Mouse (Mus musculus) CH12.LX (cell line): ENCODE data around the gene Sp100.

Source experiments
- CTCF ChIP-seq, 2 experiments: IDR thresholded peaks in 1 of 2; conservative IDR thresholded peaks in 1 of 2; 2 replicates each; pipeline ENCODE4 v1.5.1; 2011 to 2012; ENCODE audit warnings: low read depth in 2 of 2, low read length in 2 of 2, improper control_type of control experiment in 1 of 2, inconsistent platforms in 1 of 2, mild to moderate bottlenecking in 1 of 2, moderate library complexity in 1 of 2
- EP300 ChIP-seq: IDR thresholded peaks from 2 replicates; pipeline ENCODE4 v1.6.1; 2011; ENCODE audit warnings: low read length, improper control_type of control experiment
- KAT2A ChIP-seq: IDR thresholded peaks from 2 replicates; pipeline ENCODE4 v1.6.1; 2012; ENCODE audit warnings: low read length, improper control_type of control experiment, inconsistent platforms; ENCODE audit not compliant: insufficient replicate concordance
- POLR2A ChIP-seq: IDR thresholded peaks from 2 replicates; pipeline ENCODE4 v1.6.1; 2011; ENCODE audit warnings: low read depth, mild to moderate bottlenecking, improper control_type of control experiment, low read length
- SMC3 ChIP-seq: IDR thresholded peaks from 2 replicates; pipeline ENCODE4 v1.6.1; 2011; ENCODE audit warnings: low read depth, low read length, improper control_type of control experiment
- ZKSCAN1 ChIP-seq: IDR thresholded peaks from 2 replicates; pipeline ENCODE4 v1.6.1; 2012; ENCODE audit warnings: low read depth, inconsistent platforms, low read length, improper control_type of control experiment, borderline replicate concordance

DNA sequence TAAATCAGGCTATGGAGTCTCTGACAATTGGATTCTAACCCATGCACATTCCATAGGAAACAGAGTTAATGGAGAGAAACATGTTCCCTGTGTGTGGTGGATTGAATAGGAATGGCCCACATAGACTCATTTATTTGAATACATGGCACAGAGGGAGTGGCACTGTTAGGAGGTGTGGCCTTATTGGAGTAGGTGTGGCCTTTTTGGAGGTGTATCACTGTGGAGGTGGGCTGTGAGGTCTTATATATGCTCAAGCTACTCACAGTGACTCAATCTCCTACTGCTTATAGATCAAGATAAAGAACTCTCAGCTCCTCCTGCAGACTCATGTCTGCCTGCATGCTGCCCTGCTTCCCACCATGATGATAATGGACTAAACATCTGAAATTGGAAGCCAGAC lies 64.7 kb downstream of the Sp100 start:
- TF ChIP-seq KAT2A (no peak), EP300 (no peak), SMC3 (no peak), ZKSCAN1 (no peak), POLR2A (no peak), CTCF (conservative IDR thresholded peaks at IDR 0.05 in 1 of 2, IDR thresholded peaks at IDR 0.05 in 1 of 2; ENCODE audit: low read depth in 2 of 2, low read length in 2 of 2) (no peak)
